Mouse (Mus musculus): Measurements from ENCODE around the gene Gif. TPM values are rescaled to one million over a fixed set of nuclear protein-coding genes. Genes with fewer than 3 reads are reported as not detected.

The Gif gene
- 10.9 and 15.7 TPM in 2 replicates for polyA plus RNA-seq (2015; fragmentation: Nextera tagmentation; extraction: Ambion mirVana)

DNA sequence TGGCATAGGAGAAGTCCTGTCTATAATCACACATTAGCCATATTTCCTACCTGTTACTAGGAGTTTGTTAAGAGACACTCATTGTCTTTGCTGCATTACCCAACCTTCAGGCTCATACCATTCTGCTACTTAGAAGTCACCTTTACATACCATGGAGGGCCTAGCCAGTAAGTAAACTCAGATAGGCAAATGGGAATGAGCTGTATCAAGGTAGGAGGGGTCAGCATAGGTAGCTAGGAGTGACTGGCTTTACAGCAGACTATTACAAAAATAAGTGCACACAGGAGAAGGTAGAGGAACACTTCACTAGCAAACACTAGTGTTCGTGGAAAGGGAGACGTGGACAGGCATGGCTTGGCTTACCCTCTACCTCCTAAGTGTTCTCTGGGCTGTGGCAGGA is at the start of gene Gif:
Gene Gif (plus strand): TSS at position 257 of the 400 bp plus-strand sequence.
- Histone ChIP-seq H3K4me2 (replicated peaks; ENCODE audit: low read depth, low read length) (no peak within 1 kb of the TSS), H3K27me3 (replicated peaks; ENCODE audit: insufficient read depth, low read length) (no peaks in the 10 kb centered on the region), H3K9ac (replicated peaks; ENCODE audit: low read depth) (no peak within 1 kb of the TSS), H3K27ac (ENCODE audit: low read length) (no peak within 1 kb of the TSS), H3K9me3 (ENCODE audit: low read length) (no peaks in the 10 kb centered on the region), H3K36me3 (ENCODE audit: insufficient read depth, low read length) (no peaks in the 10 kb centered on the region), H3K4me1 (ENCODE audit: insufficient read depth, low read depth, low read length) (no peaks in the 10 kb centered on the region), H3K4me3 (ENCODE audit: low read depth, low read length) (no peak within 1 kb of the TSS)
- peak; percentile 37 for DNase-seq (ENCODE audit: low spot score)
- TF ChIP-seq CTCF (IDR thresholded peaks at IDR 0.05) (no peak), EP300 (IDR thresholded peaks at IDR 0.05) (no peak)
- peak; percentile 72 for ATAC-seq
- WGBS: 45% methylated on average over 2 of the region's 2 CpGs

- ATAC-seq: no peak
- H3K4me2 ChIP-seq (replicated peaks; ENCODE audit: low read depth, low read length): no peak overlapping the region
- no peaks in the 10 kb centered on the region for H3K27me3 ChIP-seq (replicated peaks; ENCODE audit: insufficient read depth, low read length)
- H3K27ac ChIP-seq (ENCODE audit: low read length): no peak overlapping the region
- DNase-seq (ENCODE audit: low spot score): no peak
- H3K9ac ChIP-seq (replicated peaks; ENCODE audit: low read depth): no peak overlapping the region
- H3K4me3 ChIP-seq (ENCODE audit: low read depth, low read length): no peak overlapping the region
- TF ChIP-seq CTCF (IDR thresholded peaks at IDR 0.05) (no peak), EP300 (IDR thresholded peaks at IDR 0.05) (no peak)
- no peaks in the 10 kb centered on the region for H3K9me3 ChIP-seq (ENCODE audit: low read length)
- H3K4me1 ChIP-seq (ENCODE audit: insufficient read depth, low read depth, low read length): no peaks in the 10 kb centered on the region
- WGBS: 91% methylated on average over 6 of the region's 6 CpGs
- H3K36me3 ChIP-seq (ENCODE audit: insufficient read depth, low read length): no peaks in the 10 kb centered on the region
These were observed 49.0 kb upstream of the Gif start for GRCm38 (mm10) chr19:11698342-11698741.

DNA sequence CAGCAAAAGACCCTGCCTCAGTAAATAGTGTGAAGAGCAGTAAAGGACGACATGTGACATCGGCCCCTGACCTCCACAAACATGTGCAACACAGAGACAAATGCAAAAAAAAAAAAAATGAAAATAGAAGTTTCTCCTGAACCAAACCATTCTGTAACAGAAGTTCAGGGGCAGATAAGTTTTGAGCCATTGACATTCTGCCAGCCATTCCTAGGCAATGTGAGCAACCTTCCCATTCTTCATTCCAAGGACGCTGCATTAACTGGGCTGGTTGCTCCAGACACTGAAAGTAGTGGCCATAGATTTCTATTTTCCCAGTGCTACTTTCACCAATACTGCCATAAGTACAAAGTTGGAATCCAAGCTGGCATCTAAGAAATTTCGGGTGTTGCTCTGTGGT is 34.9 kb upstream of the Gif start:
- Histone ChIP-seq H3K4me1 (ENCODE audit: insufficient read depth, low read depth, low read length) (no peaks in the 10 kb centered on the region), H3K4me3 (ENCODE audit: low read depth, low read length) (no peak overlapping the region), H3K9ac (replicated peaks; ENCODE audit: low read depth) (no peak overlapping the region), H3K36me3 (ENCODE audit: insufficient read depth, low read length) (no peaks in the 10 kb centered on the region), H3K27me3 (replicated peaks; ENCODE audit: insufficient read depth, low read length) (no peaks in the 10 kb centered on the region), H3K4me2 (replicated peaks; ENCODE audit: low read depth, low read length) (no peak overlapping the region), H3K27ac (ENCODE audit: low read length) (no peak overlapping the region), H3K9me3 (ENCODE audit: low read length) (no peaks in the 10 kb centered on the region)
- DNase-seq (ENCODE audit: low spot score): no peak
- TF ChIP-seq EP300 (IDR thresholded peaks at IDR 0.05) (no peak), CTCF (IDR thresholded peaks at IDR 0.05) (no peak)
- 73% methylated on average over 4 of the region's 4 CpGs for WGBS
- no peak for ATAC-seq

- 89% methylated on average over 3 of the region's 3 CpGs for WGBS
- no peaks in the 10 kb centered on the region for H3K27me3 ChIP-seq (replicated peaks; ENCODE audit: insufficient read depth, low read length)
- H3K9ac ChIP-seq (replicated peaks; ENCODE audit: low read depth): no peak overlapping the region
- H3K36me3 ChIP-seq (ENCODE audit: insufficient read depth, low read length): no peaks in the 10 kb centered on the region
- no peak overlapping the region for H3K4me3 ChIP-seq (ENCODE audit: low read depth, low read length)
- DNase-seq (ENCODE audit: low spot score) (no peak), ATAC-seq (no peak)
- no peak overlapping the region for H3K4me2 ChIP-seq (replicated peaks; ENCODE audit: low read depth, low read length)
- H3K27ac ChIP-seq (ENCODE audit: low read length): no peak overlapping the region
- no peaks in the 10 kb centered on the region for H3K9me3 ChIP-seq (ENCODE audit: low read length)
- no peaks in the 10 kb centered on the region for H3K4me1 ChIP-seq (ENCODE audit: insufficient read depth, low read depth, low read length)
- no peak for TF ChIP-seq EP300 (IDR thresholded peaks at IDR 0.05)
- TF ChIP-seq CTCF (IDR thresholded peaks at IDR 0.05): no peak
These were observed 27.3 kb upstream of the Gif start for GRCm38 (mm10) chr19:11720071-11720470.

- H3K4me2 ChIP-seq (replicated peaks; ENCODE audit: low read depth, low read length): no peak overlapping the region
- H3K9ac ChIP-seq (replicated peaks; ENCODE audit: low read depth): no peak overlapping the region
- H3K27ac ChIP-seq (ENCODE audit: low read length): no peak overlapping the region
- H3K4me1 ChIP-seq (ENCODE audit: insufficient read depth, low read depth, low read length): no peaks in the 10 kb centered on the region
- DNase-seq (ENCODE audit: low spot score) (no peak), ATAC-seq (peak; percentile 72)
- H3K9me3 ChIP-seq (ENCODE audit: low read length): no peaks in the 10 kb centered on the region
- no peak overlapping the region for H3K4me3 ChIP-seq (ENCODE audit: low read depth, low read length)
- no peaks in the 10 kb centered on the region for H3K27me3 ChIP-seq (replicated peaks; ENCODE audit: insufficient read depth, low read length)
- no peak for TF ChIP-seq CTCF (IDR thresholded peaks at IDR 0.05)
- no peak for TF ChIP-seq EP300 (IDR thresholded peaks at IDR 0.05)
- WGBS: 44% methylated on average over 2 of the region's 2 CpGs
- H3K36me3 ChIP-seq (ENCODE audit: insufficient read depth, low read length): no peaks in the 10 kb centered on the region
These were observed 23.5 kb upstream of the Gif start for GRCm38 (mm10) chr19:11723870-11724269.

GRCm38 (mm10) chr19:11724275-11724674 is 23.1 kb upstream of the Gif start:
- WGBS: 25% methylated on average over 6 of the region's 6 CpGs
- H3K4me1 ChIP-seq (ENCODE audit: insufficient read depth, low read depth, low read length): no peaks in the 10 kb centered on the region
- no peaks in the 10 kb centered on the region for H3K36me3 ChIP-seq (ENCODE audit: insufficient read depth, low read length)
- ATAC-seq (peak; percentile 91), DNase-seq (ENCODE audit: low spot score) (peak; percentile 81)
- H3K9ac ChIP-seq (replicated peaks; ENCODE audit: low read depth): no peak overlapping the region
- H3K27ac ChIP-seq (ENCODE audit: low read length): no peak overlapping the region
- no peaks in the 10 kb centered on the region for H3K27me3 ChIP-seq (replicated peaks; ENCODE audit: insufficient read depth, low read length)
- no peak overlapping the region for H3K4me3 ChIP-seq (ENCODE audit: low read depth, low read length)
- TF ChIP-seq CTCF (IDR thresholded peaks at IDR 0.05) (no peak), EP300 (IDR thresholded peaks at IDR 0.05) (0 out of 2 replicates have a peak, but pooled peaks have one; percentile 38)
- no peak overlapping the region for H3K4me2 ChIP-seq (replicated peaks; ENCODE audit: low read depth, low read length)
- no peaks in the 10 kb centered on the region for H3K9me3 ChIP-seq (ENCODE audit: low read length)

GRCm38 (mm10) chr19:11725915-11726314 is 21.4 kb upstream of the Gif start:
- Histone ChIP-seq H3K9me3 (ENCODE audit: low read length) (no peaks in the 10 kb centered on the region), H3K4me1 (ENCODE audit: insufficient read depth, low read depth, low read length) (no peaks in the 10 kb centered on the region), H3K27me3 (replicated peaks; ENCODE audit: insufficient read depth, low read length) (no peaks in the 10 kb centered on the region), H3K27ac (ENCODE audit: low read length) (no peak overlapping the region), H3K36me3 (ENCODE audit: insufficient read depth, low read length) (no peaks in the 10 kb centered on the region), H3K9ac (replicated peaks; ENCODE audit: low read depth) (no peak overlapping the region), H3K4me3 (ENCODE audit: low read depth, low read length) (no peak overlapping the region), H3K4me2 (replicated peaks; ENCODE audit: low read depth, low read length) (no peak overlapping the region)
- WGBS: 38% methylated on average over 2 of the region's 2 CpGs
- TF ChIP-seq EP300 (IDR thresholded peaks at IDR 0.05) (no peak), CTCF (IDR thresholded peaks at IDR 0.05) (no peak)
- ATAC-seq (no peak), DNase-seq (ENCODE audit: low spot score) (peak; percentile 10)
